Mouse (Mus musculus): Measurements from ENCODE around the gene Map3k21. TPM values are rescaled to one million over a fixed set of nuclear protein-coding genes. Genes with fewer than 3 reads are reported as not detected.

Gene Map3k21
- total RNA-seq, 2 experiments from 2014 or later, result 1.5 to 2.2 TPM

Other genes starting within 250 kb of the Map3k21 start
- 1 to 10 TPM; 4.2 to 5.2 TPM for gene Map10, start 240.6 kb upstream of the Map3k21 start, total RNA-seq (2021)
- 10 to 100 TPM; 22.0 to 25.2 TPM for gene Ntpcr, start 180.5 kb upstream of the Map3k21 start, total RNA-seq (2021)
- gene Pcnx2, start 12.1 kb upstream of the Map3k21 start, total RNA-seq (2021), result 10 to 100 TPM; 80.3 to 83.2 TPM
- 10 to 100 TPM; 82.4 to 82.7 TPM for gene Kcnk1, start 84.7 kb downstream of the Map3k21 start, total RNA-seq (2021)

Measured in left cerebral cortex, postnatal 14 days (tissue).